Mouse (Mus musculus): Measurements from ENCODE around the gene Defb39. TPM values are rescaled to one million over a fixed set of nuclear protein-coding genes. Genes with fewer than 3 reads are reported as not detected.

Defb39 gene
- not detected in 2 replicates for polyA plus RNA-seq (2015; fragmentation: Nextera tagmentation; extraction: Ambion mirVana)

DNA sequence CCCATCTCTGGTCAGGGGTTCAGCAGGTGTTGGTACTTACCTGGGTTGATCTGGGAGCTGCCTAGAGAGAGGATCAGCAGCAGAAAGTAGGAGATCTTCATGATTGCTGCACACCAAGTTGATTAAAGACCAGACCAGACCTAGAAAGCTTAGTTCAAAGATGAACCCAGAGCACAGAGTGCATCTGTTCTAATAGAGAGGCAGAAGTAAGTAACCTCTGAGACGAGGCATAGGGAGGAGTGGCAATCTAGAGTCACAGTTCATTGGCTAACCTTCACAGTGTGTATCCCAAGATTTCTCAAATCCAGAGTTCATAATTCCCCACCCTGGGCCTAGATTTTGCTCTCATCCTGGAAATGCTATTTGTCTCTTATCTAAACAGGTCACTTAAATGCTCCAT lies at the start of gene Defb39:
Gene Defb39, minus strand, starts transcription at position 101 of the 400 bp plus-strand sequence.
- Histone ChIP-seq H3K9ac (replicated peaks; ENCODE audit: low read length) (no peak within 1 kb of the TSS), H3K4me3 (ENCODE audit: low read length) (no peak within 1 kb of the TSS), H3K36me3 (ENCODE audit: insufficient read depth, low read length) (no peaks in the 10 kb centered on the region), H3K27ac (ENCODE audit: low read length) (no peak within 1 kb of the TSS), H3K27me3 (ENCODE audit: insufficient read depth, low read length) (no peaks in the 10 kb centered on the region), H3K9me3 (ENCODE audit: low read length) (no peaks in the 10 kb centered on the region; the same call in 1 of the 2 replicates), H3K4me2 (replicated peaks; ENCODE audit: low read depth, low read length) (no peak within 1 kb of the TSS), H3K4me1 (ENCODE audit: insufficient read depth, low read length) (no peaks in the 10 kb centered on the region)
- ATAC-seq (ENCODE audit: low FRiP score, low TSS enrichment), result no peak
- 84% methylated on average over 1 of the region's 1 CpGs for WGBS

DNA sequence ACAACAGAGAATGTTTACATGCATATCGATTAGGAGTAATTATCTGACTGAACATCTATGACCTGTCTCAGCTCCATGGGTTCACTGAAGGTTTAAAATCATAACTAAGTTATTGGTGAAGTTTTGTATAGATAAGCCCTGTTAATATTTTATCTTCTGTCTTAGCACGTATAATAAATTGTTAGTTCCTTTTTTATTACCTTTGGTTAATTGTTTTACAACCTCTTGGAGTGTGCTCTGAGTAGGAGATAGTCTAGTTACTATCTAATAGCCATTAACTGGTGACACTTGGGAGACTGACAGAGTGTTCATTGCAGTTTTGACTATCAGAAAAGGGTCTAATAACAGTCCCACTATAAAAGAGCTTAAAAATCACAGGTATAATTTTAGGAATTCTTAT lies 1.4 kb upstream of the Defb39 start:
- ATAC-seq (ENCODE audit: low FRiP score, low TSS enrichment), result no peak
- Histone ChIP-seq H3K9ac (replicated peaks; ENCODE audit: low read length) (no peak overlapping the region), H3K36me3 (ENCODE audit: insufficient read depth, low read length) (no peaks in the 10 kb centered on the region), H3K4me3 (ENCODE audit: low read length) (no peak overlapping the region), H3K9me3 (ENCODE audit: low read length) (no peaks in the 10 kb centered on the region; the same call in 1 of the 2 replicates), H3K27ac (ENCODE audit: low read length) (no peak overlapping the region), H3K27me3 (ENCODE audit: insufficient read depth, low read length) (no peaks in the 10 kb centered on the region), H3K4me2 (replicated peaks; ENCODE audit: low read depth, low read length) (no peak overlapping the region), H3K4me1 (ENCODE audit: insufficient read depth, low read length) (no peaks in the 10 kb centered on the region)
- 70% methylated on average over 2 of the region's 2 CpGs for WGBS

DNA sequence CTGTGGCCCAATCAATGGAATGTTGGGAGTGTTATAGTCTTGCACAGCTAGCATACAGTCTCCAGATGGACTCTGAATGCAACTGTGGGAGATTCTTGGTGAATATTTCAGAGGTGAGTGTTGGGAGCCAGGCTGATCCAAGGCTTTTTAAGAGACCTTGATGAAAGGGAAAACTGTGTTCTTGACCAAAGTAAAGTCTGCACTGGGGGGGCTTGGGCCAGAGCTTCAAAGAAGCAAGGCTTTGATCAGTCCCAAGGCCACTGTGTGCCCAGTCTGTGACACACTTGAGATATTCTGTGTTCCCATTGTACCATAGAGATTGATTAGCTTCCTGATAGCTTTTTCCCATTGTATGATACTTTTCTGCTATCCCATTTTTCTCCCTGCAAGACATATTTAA lies 1.7 kb downstream of the Defb39 start:
- H3K27me3 ChIP-seq (ENCODE audit: insufficient read depth, low read length), result no peaks in the 10 kb centered on the region
- no peak overlapping the region for H3K4me3 ChIP-seq (ENCODE audit: low read length)
- no peak overlapping the region for H3K9ac ChIP-seq (replicated peaks; ENCODE audit: low read length)
- no peak overlapping the region for H3K4me2 ChIP-seq (replicated peaks; ENCODE audit: low read depth, low read length)
- no peaks in the 10 kb centered on the region; the same call in 1 of the 2 replicates for H3K9me3 ChIP-seq (ENCODE audit: low read length)
- H3K4me1 ChIP-seq (ENCODE audit: insufficient read depth, low read length), result no peaks in the 10 kb centered on the region
- no peaks in the 10 kb centered on the region for H3K36me3 ChIP-seq (ENCODE audit: insufficient read depth, low read length)
- no peak for ATAC-seq (ENCODE audit: low FRiP score, low TSS enrichment)
- H3K27ac ChIP-seq (ENCODE audit: low read length), result no peak overlapping the region

DNA sequence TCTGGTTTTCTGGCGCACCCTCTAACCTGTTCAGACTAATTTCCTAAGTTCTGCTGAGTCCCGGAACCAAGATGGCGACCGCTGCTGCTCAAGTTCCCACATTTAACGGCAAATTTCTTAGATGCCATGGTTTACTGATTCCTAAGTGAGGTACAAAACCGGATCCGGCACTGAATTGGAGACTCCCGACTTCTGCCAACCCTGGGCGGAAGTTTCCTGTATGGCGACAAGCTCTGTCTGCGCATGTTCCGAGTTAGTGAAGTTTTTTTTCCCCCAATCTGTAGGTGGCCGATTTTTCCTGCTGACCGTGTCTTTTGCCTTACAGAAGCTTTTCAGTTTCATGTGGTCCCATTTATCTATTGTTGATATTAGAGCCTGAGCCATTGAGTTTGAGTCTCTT lies 19.4 kb downstream of the Defb39 start:
- WGBS, result 93% methylated on average over 14 of the region's 14 CpGs

DNA sequence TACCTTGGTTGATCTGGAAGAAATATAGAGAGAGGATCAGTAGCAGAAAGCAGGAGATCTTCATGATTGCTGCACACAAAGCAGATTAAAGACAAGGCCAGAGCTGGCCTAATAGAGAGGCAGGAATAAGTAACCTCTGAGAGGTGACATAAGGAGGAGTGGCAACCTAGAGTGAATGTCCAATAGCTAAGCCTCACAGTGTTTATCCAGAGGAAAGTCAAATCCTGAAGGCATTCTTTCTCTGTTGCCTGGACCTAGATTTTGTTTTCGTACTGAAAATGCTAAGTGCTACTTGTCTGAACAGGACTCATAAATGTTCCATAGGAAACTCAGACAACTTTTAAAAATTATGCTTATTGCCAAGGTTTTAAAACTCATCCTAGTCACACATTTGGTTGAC lies 38.1 kb downstream of the Defb39 start, which contains the start of gene Defb38:
Gene Defb38, minus strand, starts transcription at position 101 of the 400 bp plus-strand sequence.
- no peaks in the 10 kb centered on the region for H3K27me3 ChIP-seq (ENCODE audit: insufficient read depth, low read length)
- H3K4me2 ChIP-seq (replicated peaks; ENCODE audit: low read depth, low read length), result no peak within 1 kb of the TSS
- no peak within 1 kb of the TSS for H3K9ac ChIP-seq (replicated peaks; ENCODE audit: low read length)
- no peaks in the 10 kb centered on the region for H3K9me3 ChIP-seq (ENCODE audit: low read length)
- 84% methylated on average over 1 of the region's 1 CpGs for WGBS
- H3K4me1 ChIP-seq (ENCODE audit: insufficient read depth, low read length), result no peaks in the 10 kb centered on the region
- H3K4me3 ChIP-seq (ENCODE audit: low read length), result no peak within 1 kb of the TSS
- no peak within 1 kb of the TSS for H3K27ac ChIP-seq (ENCODE audit: low read length)
- no peaks in the 10 kb centered on the region for H3K36me3 ChIP-seq (ENCODE audit: insufficient read depth, low read length)
- no peak for ATAC-seq (ENCODE audit: low FRiP score, low TSS enrichment)

More for the DNA sequence above, 19.4 kb downstream of the Defb39 start:
- Histone ChIP-seq H3K9ac (replicated peaks; ENCODE audit: low read length) (no peak overlapping the region), H3K9me3 (ENCODE audit: low read length) (peaks cover 4% of the 10 kb centered on the region; the same call in 1 of the 2 replicates), H3K4me1 (ENCODE audit: insufficient read depth, low read length) (no peaks in the 10 kb centered on the region), H3K27me3 (ENCODE audit: insufficient read depth, low read length) (no peaks in the 10 kb centered on the region), H3K36me3 (ENCODE audit: insufficient read depth, low read length) (no peaks in the 10 kb centered on the region), H3K4me2 (replicated peaks; ENCODE audit: low read depth, low read length) (no peak overlapping the region), H3K27ac (ENCODE audit: low read length) (no peak overlapping the region), H3K4me3 (ENCODE audit: low read length) (no peak overlapping the region)
- ATAC-seq (ENCODE audit: low FRiP score, low TSS enrichment), result no peak

Other genes starting within 250 kb of the Defb39 start
- not detected in 2 replicates for gene Defb40, start 86.6 kb downstream of the Defb39 start, polyA plus RNA-seq (2015; fragmentation: Nextera tagmentation; extraction: Ambion mirVana)
- not detected in 2 replicates for gene Defb37, start 73.8 kb downstream of the Defb39 start, polyA plus RNA-seq (2015; fragmentation: Nextera tagmentation; extraction: Ambion mirVana)
- not detected in 2 replicates for gene Defb38, start 38.2 kb downstream of the Defb39 start, polyA plus RNA-seq (2015; fragmentation: Nextera tagmentation; extraction: Ambion mirVana)
- gene Defb12, start 50.0 kb upstream of the Defb39 start, polyA plus RNA-seq (2015; fragmentation: Nextera tagmentation; extraction: Ambion mirVana), result 0.18 and 0.31 TPM in 2 replicates
- gene Defb34, start 58.9 kb upstream of the Defb39 start, polyA plus RNA-seq (2015; fragmentation: Nextera tagmentation; extraction: Ambion mirVana), result not detected in 2 replicates
- 0.24 TPM in 1 of 2 replicates, not detected in the other for gene Gm45826, start 76.0 kb upstream of the Defb39 start, polyA plus RNA-seq (2015; fragmentation: Nextera tagmentation; extraction: Ambion mirVana)
- gene Defb14, start 129.5 kb upstream of the Defb39 start, polyA plus RNA-seq (2015; fragmentation: Nextera tagmentation; extraction: Ambion mirVana), result not detected in 2 replicates
- gene Defb4, start 133.9 kb upstream of the Defb39 start, polyA plus RNA-seq (2015; fragmentation: Nextera tagmentation; extraction: Ambion mirVana), result not detected in 2 replicates
- gene Defb6, start 160.7 kb upstream of the Defb39 start, polyA plus RNA-seq (2015; fragmentation: Nextera tagmentation; extraction: Ambion mirVana), result not detected in 2 replicates
- not detected in 2 replicates for gene Defb46, start 175.1 kb upstream of the Defb39 start, polyA plus RNA-seq (2015; fragmentation: Nextera tagmentation; extraction: Ambion mirVana)
- not detected in 2 replicates for gene Defb5, start 182.8 kb upstream of the Defb39 start, polyA plus RNA-seq (2015; fragmentation: Nextera tagmentation; extraction: Ambion mirVana)
- not detected in 2 replicates for gene Defb3, start 228.6 kb upstream of the Defb39 start, polyA plus RNA-seq (2015; fragmentation: Nextera tagmentation; extraction: Ambion mirVana)